Mouse (Mus musculus): ENCODE results near the gene Gbp6.
"Not testable (repeated sequence)": the region's sequence is repeated elsewhere in the genome, so short reads cannot be mapped to it uniquely, and the experiment has no call there.

Gene Gbp6

GRCm38 (mm10) chr5:105293226-105294165, at the start of gene Gbp6, which contains the start of gene Gm43302:
TSS of gene Gbp6 (minus strand) at chr5:105293698.
TSS of gene Gm43302 (minus strand) at chr5:105293695.
- DNase-seq (ENCODE audit: low spot score in 2 of 2) = peak in 1 of 2 experiments; percentile 6

GRCm38 (mm10) chr5:105341281-105341680, 47.8 kb upstream of the Gbp6 start:
- DNase-seq (ENCODE audit: low spot score in 2 of 2) = no peak

- no peak for DNase-seq (ENCODE audit: low spot score in 2 of 2)
These were observed 29.0 kb upstream of the Gbp6 start for GRCm38 (mm10) chr5:105322543-105322942.

- DNase-seq (ENCODE audit: low spot score in 2 of 2) = no peak
These were observed 17.4 kb upstream of the Gbp6 start for GRCm38 (mm10) chr5:105310941-105311340.

GRCm38 (mm10) chr5:105309148-105309547, 15.7 kb upstream of the Gbp6 start:
- DNase-seq (ENCODE audit: low spot score in 2 of 2) = not testable (repeated sequence)

- not testable (repeated sequence) for DNase-seq (ENCODE audit: low spot score in 2 of 2)
These were observed 13.4 kb upstream of the Gbp6 start for GRCm38 (mm10) chr5:105306946-105307345.

GRCm38 (mm10) chr5:105306159-105306581, 12.7 kb upstream of the Gbp6 start:
- DNase-seq (ENCODE audit: low spot score in 2 of 2) = no peak

- not testable (repeated sequence) for DNase-seq (ENCODE audit: low spot score in 2 of 2)
These were observed 12.2 kb upstream of the Gbp6 start for GRCm38 (mm10) chr5:105305671-105306070.

- DNase-seq (ENCODE audit: low spot score in 2 of 2) = no peak
These were observed 8.5 kb upstream of the Gbp6 start for GRCm38 (mm10) chr5:105301963-105302362.

- DNase-seq (ENCODE audit: low spot score in 2 of 2) = no peak
These were observed 8.0 kb upstream of the Gbp6 start for GRCm38 (mm10) chr5:105301531-105301930.

- no peak for DNase-seq (ENCODE audit: low spot score in 2 of 2)
These were observed 2.2 kb upstream of the Gbp6 start for GRCm38 (mm10) chr5:105295746-105296145.

GRCm38 (mm10) chr5:105292492-105292891, 1.0 kb downstream of the Gbp6 start:
- no peak for DNase-seq (ENCODE audit: low spot score in 2 of 2)

GRCm38 (mm10) chr5:105290921-105291320, 2.6 kb downstream of the Gbp6 start:
- DNase-seq (ENCODE audit: low spot score in 2 of 2) = not testable (repeated sequence)

- not testable (repeated sequence) for DNase-seq (ENCODE audit: low spot score in 2 of 2)
These were observed 32.8 kb downstream of the Gbp6 start for GRCm38 (mm10) chr5:105260673-105261072.

GRCm38 (mm10) chr5:105252491-105252890, 41.0 kb downstream of the Gbp6 start:
- no peak for DNase-seq (ENCODE audit: low spot score in 2 of 2)

- not testable (repeated sequence) for DNase-seq (ENCODE audit: low spot score in 2 of 2)
These were observed 48.8 kb downstream of the Gbp6 start for GRCm38 (mm10) chr5:105244741-105245140.

GRCm38 (mm10) chr5:105240982-105241381, 52.5 kb downstream of the Gbp6 start:
- DNase-seq (ENCODE audit: low spot score in 2 of 2) = peak; percentile 5 to 6

GRCm38 (mm10) chr5:105239483-105240047, 53.9 kb downstream of the Gbp6 start, which contains the start of gene Gbp10:
TSS of gene Gbp10 (minus strand) at chr5:105239533.
- DNase-seq (ENCODE audit: low spot score in 2 of 2) = not testable (repeated sequence)

GRCm38 (mm10) chr5:105238402-105238801, 55.1 kb downstream of the Gbp6 start:
- not testable (repeated sequence) for DNase-seq (ENCODE audit: low spot score in 2 of 2)

- DNase-seq (ENCODE audit: low spot score in 2 of 2) = not testable (repeated sequence)
These were observed 57.5 kb downstream of the Gbp6 start for GRCm38 (mm10) chr5:105236040-105236439.

All from frontal cortex, postnatal 10 days (tissue).